Mouse (Mus musculus): ENCODE results near the gene Ubl7. TPM values are rescaled to one million over a fixed set of nuclear protein-coding genes. Genes with fewer than 3 reads are reported as not detected.

Ubl7 gene
- total RNA-seq, 2 experiments from 2014 or later, result 108 to 128 TPM

- DNase-seq (ENCODE audit: low spot score in 2 of 2), result no peak
- intact Hi-C loops (cut with DNase I), result no loop called here
Measured at GRCm38 (mm10) chr9:57961863-57962778, 51.3 kb downstream of the Ubl7 start.

GRCm38 (mm10) chr9:57963249-57963997 lies 52.6 kb downstream of the Ubl7 start:
- DNase-seq (ENCODE audit: low spot score in 2 of 2), result no peak
- intact Hi-C loops (cut with DNase I), result no loop called here

GRCm38 (mm10) chr9:57963998-57964395 lies 53.2 kb downstream of the Ubl7 start:
- intact Hi-C loops (cut with DNase I), result no loop called here
- no peak for DNase-seq (ENCODE audit: low spot score in 2 of 2)

DNA sequence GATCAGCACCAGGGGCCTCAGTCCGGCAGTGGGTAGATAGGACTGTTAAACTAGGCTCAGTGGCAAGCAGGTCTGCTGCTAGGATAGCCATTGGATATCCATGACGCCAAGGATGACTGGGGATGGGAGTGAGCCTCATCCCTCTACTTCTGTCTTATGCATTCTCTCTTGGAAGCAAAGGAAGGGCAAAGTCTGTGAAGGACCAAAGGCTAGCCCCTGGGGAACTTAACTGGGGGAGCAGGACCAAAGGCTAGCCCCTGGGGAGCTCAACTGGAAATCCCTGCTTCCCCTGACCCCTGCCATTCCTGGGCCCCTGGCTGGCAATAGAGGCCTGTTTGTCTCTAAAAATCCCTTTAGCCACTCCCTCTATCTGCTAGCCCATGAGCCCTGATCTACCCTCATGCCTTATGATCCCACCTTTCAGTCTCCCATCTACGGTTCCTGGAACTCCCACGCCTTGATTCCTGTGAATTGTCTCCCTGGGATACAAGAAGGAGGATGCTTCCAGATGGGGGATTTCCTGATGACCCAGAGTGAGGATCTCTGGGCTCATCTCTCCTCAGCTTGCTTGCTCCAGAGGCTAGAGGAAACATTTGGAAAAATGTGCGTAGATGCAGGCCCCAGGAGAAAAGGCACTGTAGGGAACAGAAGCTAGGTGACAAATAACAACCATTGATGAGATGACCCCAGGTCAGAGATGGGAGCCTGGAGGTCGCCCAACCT lies 53.9 kb downstream of the Ubl7 start:
- intact Hi-C loops (cut with DNase I), result no loop called here
- DNase-seq (ENCODE audit: low spot score in 2 of 2), result no peak

- peak in 1 of 2 experiments; percentile 55 for DNase-seq (ENCODE audit: low spot score in 2 of 2)
- intact Hi-C loops (cut with DNase I), result no loop called here
Measured at GRCm38 (mm10) chr9:57965281-57966185, 54.8 kb downstream of the Ubl7 start.

DNA sequence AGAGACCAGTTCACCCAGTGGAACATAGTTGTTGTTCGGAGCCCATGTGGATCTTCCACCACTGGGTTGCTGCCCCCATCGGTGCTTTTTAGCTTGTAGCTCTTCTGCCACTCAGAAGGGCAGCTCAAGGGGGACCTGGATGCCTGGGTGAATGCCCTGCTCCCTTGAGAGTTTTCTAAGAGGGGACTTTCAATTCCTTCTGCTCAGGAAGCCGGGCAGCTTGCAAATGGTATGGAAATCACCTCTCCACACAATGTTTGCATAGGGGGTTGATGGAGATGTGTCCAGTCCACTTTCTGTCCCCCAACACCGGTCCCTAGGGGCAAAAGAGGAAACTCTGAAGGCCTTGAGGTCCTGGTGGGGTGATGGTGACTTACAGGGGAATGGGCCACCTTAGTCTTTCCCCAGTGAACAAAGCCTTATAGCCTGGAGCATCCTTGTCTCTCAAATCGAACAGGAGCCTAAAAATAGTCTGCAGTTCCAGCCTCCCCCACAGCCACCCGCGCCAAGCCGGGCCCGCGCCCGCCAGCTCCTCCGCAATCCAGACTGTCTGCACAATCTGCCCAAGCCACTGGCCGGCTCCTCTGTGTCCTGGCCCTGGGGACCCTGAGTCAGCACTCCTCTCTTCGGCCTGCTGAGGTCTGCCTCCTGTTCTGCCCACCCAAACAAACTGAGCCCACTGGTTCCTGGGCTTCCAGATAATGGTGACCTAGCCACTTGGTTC lies 56.6 kb downstream of the Ubl7 start:
- peak; percentile 76 to 87 for DNase-seq (ENCODE audit: low spot score in 2 of 2)
- intact Hi-C loops (cut with DNase I), result no loop called here

DNA sequence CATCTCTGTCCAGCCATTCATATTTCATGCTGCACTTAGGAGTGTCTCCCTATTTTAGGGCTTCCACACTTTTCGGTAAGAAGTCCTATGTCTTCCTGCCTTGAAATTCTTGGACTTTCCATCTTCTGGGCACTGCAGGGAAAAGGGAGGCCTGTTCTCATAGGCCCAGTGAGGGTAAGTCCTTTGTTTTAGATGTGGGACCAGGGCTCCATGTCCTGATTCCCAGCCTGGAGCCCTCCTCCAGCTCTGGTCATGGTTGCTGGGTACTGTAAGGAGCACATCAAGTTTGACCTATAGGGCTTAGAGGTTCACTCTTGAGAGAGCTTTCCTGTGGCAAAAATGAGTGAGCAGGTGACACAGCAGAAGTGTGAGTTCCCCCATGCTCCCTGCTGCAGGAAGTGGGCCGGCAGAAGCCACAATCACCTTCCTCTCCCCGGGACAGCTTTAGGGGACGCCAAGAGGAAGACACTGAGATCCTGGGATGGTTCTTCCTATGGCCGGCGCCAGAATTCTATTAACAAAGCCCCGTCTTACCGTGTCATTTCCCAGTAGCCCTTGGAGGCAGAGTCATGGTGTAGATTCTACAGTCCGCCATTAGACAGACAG lies 57.5 kb downstream of the Ubl7 start:
- DNase-seq (ENCODE audit: low spot score in 2 of 2), result no peak
- intact Hi-C loops (cut with DNase I), result no loop called here

- intact Hi-C loops (cut with DNase I), result no loop called here
- no peak for DNase-seq (ENCODE audit: low spot score in 2 of 2)
Measured at GRCm38 (mm10) chr9:57968783-57969542, 58.2 kb downstream of the Ubl7 start.

GRCm38 (mm10) chr9:57969736-57970495 lies 59.1 kb downstream of the Ubl7 start:
- intact Hi-C loops (cut with DNase I), result no loop called here
- no peak for DNase-seq (ENCODE audit: low spot score in 2 of 2)

- intact Hi-C loops (cut with DNase I), result no loop called here
- DNase-seq (ENCODE audit: low spot score in 2 of 2), result no peak
Measured at GRCm38 (mm10) chr9:57971413-57971812, 60.6 kb downstream of the Ubl7 start.

- intact Hi-C loops (cut with DNase I), result no loop called here
- DNase-seq (ENCODE audit: low spot score in 2 of 2), result no peak
Measured at GRCm38 (mm10) chr9:57972141-57972591, 61.4 kb downstream of the Ubl7 start.

GRCm38 (mm10) chr9:57972776-57973439 lies 62.1 kb downstream of the Ubl7 start:
- intact Hi-C loops (cut with DNase I), result no loop called here
- no peak for DNase-seq (ENCODE audit: low spot score in 2 of 2)

DNA sequence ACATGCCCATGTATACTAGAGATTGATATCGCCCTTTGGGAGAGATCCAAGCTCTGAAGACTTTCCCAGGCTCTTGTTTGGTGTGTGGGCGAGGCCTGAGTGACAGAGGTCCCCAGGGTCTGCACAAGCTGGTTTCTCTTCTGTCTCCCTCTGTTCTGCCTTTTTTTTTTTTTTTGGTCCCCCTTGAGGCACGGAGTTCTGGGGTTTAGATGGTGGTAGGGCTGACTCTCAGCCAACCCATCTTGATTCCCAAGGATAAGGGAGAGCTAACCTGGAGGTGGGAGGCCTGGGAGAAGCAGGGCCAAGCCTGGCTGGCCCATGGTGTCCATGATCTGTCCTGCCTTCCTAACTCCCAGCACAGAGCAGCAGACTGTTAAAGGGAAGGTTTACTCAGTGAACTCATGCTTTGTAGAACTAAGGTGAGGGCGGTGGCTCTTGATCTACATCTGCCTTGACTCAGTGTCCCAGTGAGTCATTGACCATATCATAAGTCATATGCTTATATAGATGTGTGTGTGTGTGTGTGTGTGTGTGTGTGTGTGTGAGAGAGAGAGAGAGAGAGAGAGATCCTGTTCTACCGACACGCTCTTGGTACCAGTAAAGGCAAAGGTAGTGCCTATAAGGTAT lies 62.8 kb downstream of the Ubl7 start:
- no peak for DNase-seq (ENCODE audit: low spot score in 2 of 2)
- intact Hi-C loops (cut with DNase I), result no loop called here

DNA sequence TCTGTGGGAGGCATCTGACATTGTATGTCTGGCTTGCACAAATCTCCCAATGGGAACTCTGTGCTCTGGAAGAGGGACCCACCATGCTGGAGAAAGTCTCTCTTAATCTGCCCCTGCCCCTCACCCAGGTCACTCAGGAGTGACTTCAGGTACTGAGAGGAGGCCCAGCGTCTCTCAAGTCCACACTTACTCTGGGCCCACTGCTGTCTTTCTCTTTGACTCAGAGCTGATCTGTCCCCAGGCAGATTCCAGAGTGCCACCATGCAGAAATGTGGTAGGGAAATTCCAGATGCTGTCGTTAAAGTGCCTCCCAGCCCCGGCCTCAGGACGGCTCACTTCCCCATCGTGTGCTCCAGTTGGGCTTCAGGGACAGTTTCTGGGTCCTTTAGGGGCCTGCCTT lies 63.4 kb downstream of the Ubl7 start:
- DNase-seq (ENCODE audit: low spot score in 2 of 2), result no peak
- intact Hi-C loops (cut with DNase I), result no loop called here

DNA sequence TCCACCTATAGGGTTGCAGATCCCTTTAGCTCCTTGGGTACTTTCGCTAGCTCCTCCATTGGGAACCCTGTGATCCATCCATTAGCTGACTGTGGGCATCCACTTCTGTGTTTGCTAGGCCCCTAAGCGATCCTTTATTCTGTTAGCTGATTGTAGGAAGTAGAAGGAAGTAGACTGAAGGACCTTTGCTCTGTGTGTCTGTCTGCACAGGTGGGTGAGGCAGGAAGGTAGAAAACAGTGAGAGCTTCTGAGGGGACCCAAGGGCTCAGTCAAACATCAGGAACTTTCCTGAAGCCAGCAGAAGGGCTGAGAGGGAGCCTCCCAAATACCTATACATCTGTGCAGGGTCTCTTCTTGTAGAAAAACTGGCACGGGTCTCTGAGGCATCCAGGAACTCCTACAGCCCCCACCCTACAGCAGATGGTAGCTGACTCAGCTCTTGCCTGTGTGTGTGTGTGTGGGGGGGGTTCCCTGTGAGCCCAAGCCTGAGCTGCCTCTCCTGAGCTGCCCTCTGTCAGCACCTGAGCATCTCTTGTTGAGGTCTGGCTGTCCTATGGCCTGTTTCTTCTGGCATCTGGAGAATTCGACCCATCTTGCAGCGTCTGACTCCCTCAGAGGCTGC lies 64.5 kb downstream of the Ubl7 start:
- intact Hi-C loops (cut with DNase I), result no loop called here
- DNase-seq (ENCODE audit: low spot score in 2 of 2), result no peak

Measured in left cerebral cortex, postnatal 36 days (tissue).